7 mouse cellular contexts compared by ENCODE assay signal in genomic region chr1:135734225-135734937, GRCm38 (mm10). TPM values are rescaled to one million over a fixed set of nuclear protein-coding genes. Genes with fewer than 3 reads are reported as not detected.
DNase-seq lines count a peak whose midpoint lies in the region; ATAC-seq and TF ChIP-seq lines count a peak whose summit lies in the region.

No protein-coding gene starts in this region.

- no peak overlapping the region for H3K4me3 ChIP-seq in cerebellum, adult 2 months (replicated peaks; ENCODE audit: insufficient read depth, low read depth, low read length)
- H3K4me3 ChIP-seq in heart, embryonic 12.5 days = no peak overlapping the region
- 0 out of 2 replicates have a peak overlapping the region, but pooled peaks have one; percentile 2 for H3K4me3 ChIP-seq in lung, postnatal 0 days (ENCODE audit: low read depth, low read length)
- H3K4me3 ChIP-seq in stomach, embryonic 15.5 days (replicated peaks) = no peak overlapping the region

- no peaks in the 10 kb centered on the region for H3K4me1 ChIP-seq in cerebellum, adult 2 months (ENCODE audit: control insufficient read depth, insufficient read depth, low read length)
- H3K4me1 ChIP-seq in heart, embryonic 12.5 days (replicated peaks) = peaks cover 97% of the 10 kb centered on the region
- peaks cover 64% of the 10 kb centered on the region for H3K4me1 ChIP-seq in lung, postnatal 0 days (ENCODE audit: insufficient read depth, low read depth, low read length)
- H3K4me1 ChIP-seq in stomach, embryonic 15.5 days = peaks cover 72% of the 10 kb centered on the region

- no peak for TF ChIP-seq CTCF in cerebellum, adult 2 months (IDR thresholded peaks at IDR 0.05; ENCODE audit: borderline replicate concordance, insufficient read depth, low read depth, low read length)
- TF ChIP-seq CTCF in lung, postnatal 0 days (IDR thresholded peaks at IDR 0.05) = no peak

- H3K9me3 ChIP-seq in heart, embryonic 12.5 days (replicated peaks) = no peaks in the 10 kb centered on the region
- H3K9me3 ChIP-seq in lung, postnatal 0 days (ENCODE audit: low read length) = no peaks in the 10 kb centered on the region
- H3K9me3 ChIP-seq in stomach, embryonic 15.5 days = no peaks in the 10 kb centered on the region

- no peak for TF ChIP-seq POLR2A in cerebellum, adult 2 months (IDR thresholded peaks at IDR 0.05; ENCODE audit: borderline replicate concordance, insufficient read depth, low read length)

- H3K36me3 ChIP-seq in heart, embryonic 12.5 days = peaks cover 17% of the 10 kb centered on the region
- 0 out of 2 replicates have a peak, but pooled peaks cover 6% of the 10 kb centered on the region for H3K36me3 ChIP-seq in lung, postnatal 0 days (ENCODE audit: insufficient read depth, low read length)
- no peaks in the 10 kb centered on the region for H3K36me3 ChIP-seq in stomach, embryonic 15.5 days

- H3K27me3 ChIP-seq in cerebellum, adult 2 months (ENCODE audit: control insufficient read depth, insufficient read depth, low read length) = no peaks in the 10 kb centered on the region
- H3K27me3 ChIP-seq in heart, embryonic 12.5 days (replicated peaks) = no peaks in the 10 kb centered on the region
- no peaks in the 10 kb centered on the region for H3K27me3 ChIP-seq in lung, postnatal 0 days (replicated peaks; ENCODE audit: insufficient read depth, low read length)
- H3K27me3 ChIP-seq in stomach, embryonic 15.5 days (replicated peaks) = no peaks in the 10 kb centered on the region

- peak overlapping the region; percentile 52 for H3K4me2 ChIP-seq in heart, embryonic 12.5 days
- peak overlapping the region; percentile 75 for H3K4me2 ChIP-seq in lung, postnatal 0 days (replicated peaks; ENCODE audit: low read depth, low read length)
- H3K4me2 ChIP-seq in stomach, embryonic 15.5 days = peak overlapping the region; percentile 22

- peak overlapping the region; percentile 68; the same call in 1 of the 2 replicates for H3K27ac ChIP-seq in cerebellum, adult 2 months (ENCODE audit: insufficient read depth, low read length)
- peak overlapping the region; percentile 96 for H3K27ac ChIP-seq in heart, embryonic 12.5 days (ENCODE audit: poor library complexity, severe bottlenecking)
- H3K27ac ChIP-seq in lung, postnatal 0 days (ENCODE audit: low read length) = peak overlapping the region; percentile 94
- peak overlapping the region; percentile 98 for H3K27ac ChIP-seq in stomach, embryonic 15.5 days

- WGBS in cerebellum, adult 2 months = 18% methylated on average over 7 of the region's 7 CpGs
- WGBS in heart, embryonic 12.5 days = 18% methylated on average over 6 of the region's 7 CpGs
- 22% methylated on average over 4 of the region's 7 CpGs for WGBS in lung, postnatal 0 days
- 25% methylated on average over 5 of the region's 7 CpGs for WGBS in stomach, embryonic 15.5 days

- DNase-seq in NIH3T3 (ENCODE audit: low read depth) = peak; percentile 83
- peak; percentile 27 to 58 for DNase-seq in cerebellum, adult 2 months
- peak; percentile 60 for DNase-seq in kidney, postnatal 14 days
- DNase-seq in lung, postnatal 0 days (ENCODE audit: low spot score) = peak; percentile 87

- no peak for ATAC-seq in heart, embryonic 12.5 days (ENCODE audit: insufficient number of reproducible peaks, low FRiP score)
- ATAC-seq in lung, postnatal 0 days = peak; percentile 23
- ATAC-seq in stomach, embryonic 15.5 days (ENCODE audit: insufficient read depth, low FRiP score, low read depth) = peak; percentile 14; the same call in 1 of the 2 replicates
- no peak for ATAC-seq in monocyte, adult 5-6 weeks (replicated peaks; ENCODE audit: insufficient number of reproducible peaks, low FRiP score, low TSS enrichment, poor library complexity, severe bottlenecking)

- peak overlapping the region; percentile 65 for H3K9ac ChIP-seq in heart, embryonic 12.5 days
- peak overlapping the region; percentile 6; the same call in 1 of the 2 replicates for H3K9ac ChIP-seq in lung, postnatal 0 days (replicated peaks; ENCODE audit: low read depth)
- H3K9ac ChIP-seq in stomach, embryonic 15.5 days = no peak overlapping the region

- no peak for TF ChIP-seq EP300 in lung, postnatal 0 days (IDR thresholded peaks at IDR 0.05)

RNA-seq across cellular contexts. Expression of gene Csrp1, which starts 14.5 kb away (rescaled TPM):
- 364 and 434 TPM in 2 replicates for polyA plus RNA-seq in cerebellum, adult 2 months (2012; rRNA removed)
- polyA plus RNA-seq in heart, embryonic 12.5 days (2016; fragmentation: Nextera tagmentation; extraction: Ambion mirVana) = 266 and 270 TPM in 2 replicates
- polyA plus RNA-seq in lung, postnatal 0 days (2015; fragmentation: Nextera tagmentation; extraction: Ambion mirVana) = 449 and 545 TPM in 2 replicates
- polyA plus RNA-seq in stomach, embryonic 15.5 days (2015; fragmentation: Nextera tagmentation; extraction: Ambion mirVana) = 225 and 236 TPM in 2 replicates
- total RNA-seq in monocyte, adult 5-6 weeks (2017) = 25.1 to 38.6 TPM (median 32.4 TPM) in 3 replicates

RNA-seq across cellular contexts. Expression of gene Phlda3, which starts 31.5 kb away (rescaled TPM):
- 72.7 and 93.0 TPM in 2 replicates for polyA plus RNA-seq in cerebellum, adult 2 months (2012; rRNA removed)
- polyA plus RNA-seq in heart, embryonic 12.5 days (2016; fragmentation: Nextera tagmentation; extraction: Ambion mirVana) = 73.0 and 74.1 TPM in 2 replicates
- polyA plus RNA-seq in lung, postnatal 0 days (2015; fragmentation: Nextera tagmentation; extraction: Ambion mirVana) = 80.7 and 82.0 TPM in 2 replicates
- 79.8 and 95.3 TPM in 2 replicates for polyA plus RNA-seq in stomach, embryonic 15.5 days (2015; fragmentation: Nextera tagmentation; extraction: Ambion mirVana)
- total RNA-seq in monocyte, adult 5-6 weeks (2017) = 0.39 to 7.4 TPM (median 1.4 TPM) in 3 replicates

RNA-seq across cellular contexts. Expression of gene Tnni1, which starts 44.9 kb away (rescaled TPM):
- 22.1 and 25.9 TPM in 2 replicates for polyA plus RNA-seq in cerebellum, adult 2 months (2012; rRNA removed)
- 3,113 and 3,172 TPM in 2 replicates for polyA plus RNA-seq in heart, embryonic 12.5 days (2016; fragmentation: Nextera tagmentation; extraction: Ambion mirVana)
- 26.1 and 31.2 TPM in 2 replicates for polyA plus RNA-seq in lung, postnatal 0 days (2015; fragmentation: Nextera tagmentation; extraction: Ambion mirVana)
- polyA plus RNA-seq in stomach, embryonic 15.5 days (2015; fragmentation: Nextera tagmentation; extraction: Ambion mirVana) = 8.8 and 15.3 TPM in 2 replicates
- 0.97 to 3.4 TPM in 2 of 3 replicates, not detected in the other for total RNA-seq in monocyte, adult 5-6 weeks (2017)

Comparison
In these comparisons a context has a peak if more than half of its experiments do, and no peak if none do; other contexts are left out.
1. ATAC-seq: peak in lung, postnatal 0 days (single experiment) and stomach, embryonic 15.5 days (single experiment); none in heart, embryonic 12.5 days (single experiment) and monocyte, adult 5-6 weeks (single experiment).
2. H3K4me2 ChIP-seq: peak in every context shown above with its lines; median percentile 75 in lung, postnatal 0 days; 52 in heart, embryonic 12.5 days; 22 in stomach, embryonic 15.5 days.
3. RNA of gene Tnni1, which starts 44.9 kb away (polyA plus RNA-seq): 3,113 to 3,172 TPM in heart, embryonic 12.5 days; 26.1 to 31.2 TPM in lung, postnatal 0 days, 22.1 to 25.9 TPM in cerebellum, adult 2 months and 8.8 to 15.3 TPM in stomach, embryonic 15.5 days; every median in the first group is over 10 times any median in the second.
4. Peak in every context shown above with its lines, with median percentiles within 50 percentile points of each other: DNase-seq and H3K27ac ChIP-seq.